Mouse (Mus musculus): ENCODE data around the gene Tuba8. TPM values are rescaled to one million over a fixed set of nuclear protein-coding genes. Genes with fewer than 3 reads are reported as not detected.

The Tuba8 gene
- polyA plus RNA-seq, 1 experiment from 2014 or later = 0.36 TPM

GRCm38 (mm10) chr6:121260548-121260947 is 50.1 kb downstream of the Tuba8 start:
- DNase-seq = peak; percentile 87
- H3K36me3 ChIP-seq (ENCODE audit: control insufficient read depth, insufficient read depth, low read length) = no peaks in the 10 kb centered on the region
- WGBS = 34% methylated on average over 9 of the region's 9 CpGs
- no peak overlapping the region for H3K4me2 ChIP-seq (ENCODE audit: low read length)
- no peak for ATAC-seq (ENCODE audit: low FRiP score, low TSS enrichment)
- no peak overlapping the region for H3K9ac ChIP-seq (replicated peaks; ENCODE audit: low read length)
- H3K27ac ChIP-seq (replicated peaks; ENCODE audit: low read depth, low read length) = no peak overlapping the region
- H3K27me3 ChIP-seq (ENCODE audit: control insufficient read depth, insufficient read depth, low read length) = no peaks in the 10 kb centered on the region
- no peaks in the 10 kb centered on the region for H3K9me3 ChIP-seq (ENCODE audit: control insufficient read depth, low read length)
- H3K4me3 ChIP-seq (replicated peaks; ENCODE audit: low read depth, low read length) = no peak overlapping the region
- no peaks in the 10 kb centered on the region for H3K4me1 ChIP-seq (ENCODE audit: control insufficient read depth, insufficient read depth, low read length)

- DNase-seq (no peak), ATAC-seq (ENCODE audit: low FRiP score, low TSS enrichment) (no peak)
- Histone ChIP-seq H3K27me3 (ENCODE audit: control insufficient read depth, insufficient read depth, low read length) (no peaks in the 10 kb centered on the region), H3K27ac (replicated peaks; ENCODE audit: low read depth, low read length) (no peak overlapping the region), H3K4me2 (ENCODE audit: low read length) (no peak overlapping the region), H3K9me3 (ENCODE audit: control insufficient read depth, low read length) (0 out of 2 replicates have a peak, but pooled peaks cover 5% of the 10 kb centered on the region), H3K9ac (replicated peaks; ENCODE audit: low read length) (no peak overlapping the region), H3K4me3 (replicated peaks; ENCODE audit: low read depth, low read length) (no peak overlapping the region), H3K4me1 (ENCODE audit: control insufficient read depth, insufficient read depth, low read length) (no peaks in the 10 kb centered on the region), H3K36me3 (ENCODE audit: control insufficient read depth, insufficient read depth, low read length) (no peaks in the 10 kb centered on the region)
- 84% methylated on average over 8 of the region's 8 CpGs for WGBS
Measured at GRCm38 (mm10) chr6:121261233-121261632, 50.7 kb downstream of the Tuba8 start.

GRCm38 (mm10) chr6:121262004-121262403 is 51.5 kb downstream of the Tuba8 start:
- H3K9me3 ChIP-seq (ENCODE audit: control insufficient read depth, low read length) = 0 out of 2 replicates have a peak, but pooled peaks cover 5% of the 10 kb centered on the region
- H3K36me3 ChIP-seq (ENCODE audit: control insufficient read depth, insufficient read depth, low read length) = no peaks in the 10 kb centered on the region
- ATAC-seq (ENCODE audit: low FRiP score, low TSS enrichment) (no peak), DNase-seq (no peak)
- no peak overlapping the region for H3K9ac ChIP-seq (replicated peaks; ENCODE audit: low read length)
- no peak overlapping the region for H3K27ac ChIP-seq (replicated peaks; ENCODE audit: low read depth, low read length)
- 93% methylated on average over 10 of the region's 10 CpGs for WGBS
- no peaks in the 10 kb centered on the region for H3K27me3 ChIP-seq (ENCODE audit: control insufficient read depth, insufficient read depth, low read length)
- H3K4me1 ChIP-seq (ENCODE audit: control insufficient read depth, insufficient read depth, low read length) = no peaks in the 10 kb centered on the region
- no peak overlapping the region for H3K4me3 ChIP-seq (replicated peaks; ENCODE audit: low read depth, low read length)
- no peak overlapping the region for H3K4me2 ChIP-seq (ENCODE audit: low read length)

GRCm38 (mm10) chr6:121262496-121262895 is 52.0 kb downstream of the Tuba8 start:
- 0 out of 2 replicates have a peak, but pooled peaks cover 5% of the 10 kb centered on the region for H3K9me3 ChIP-seq (ENCODE audit: control insufficient read depth, low read length)
- H3K36me3 ChIP-seq (ENCODE audit: control insufficient read depth, insufficient read depth, low read length) = no peaks in the 10 kb centered on the region
- no peak overlapping the region for H3K27ac ChIP-seq (replicated peaks; ENCODE audit: low read depth, low read length)
- ATAC-seq (ENCODE audit: low FRiP score, low TSS enrichment) (no peak), DNase-seq (no peak)
- WGBS = 91% methylated on average over 11 of the region's 11 CpGs
- no peak overlapping the region for H3K9ac ChIP-seq (replicated peaks; ENCODE audit: low read length)
- no peaks in the 10 kb centered on the region for H3K27me3 ChIP-seq (ENCODE audit: control insufficient read depth, insufficient read depth, low read length)
- H3K4me3 ChIP-seq (replicated peaks; ENCODE audit: low read depth, low read length) = no peak overlapping the region
- no peaks in the 10 kb centered on the region for H3K4me1 ChIP-seq (ENCODE audit: control insufficient read depth, insufficient read depth, low read length)
- no peak overlapping the region for H3K4me2 ChIP-seq (ENCODE audit: low read length)

- no peak overlapping the region for H3K27ac ChIP-seq (replicated peaks; ENCODE audit: low read depth, low read length)
- H3K36me3 ChIP-seq (ENCODE audit: control insufficient read depth, insufficient read depth, low read length) = no peaks in the 10 kb centered on the region
- no peaks in the 10 kb centered on the region for H3K4me1 ChIP-seq (ENCODE audit: control insufficient read depth, insufficient read depth, low read length)
- no peaks in the 10 kb centered on the region for H3K27me3 ChIP-seq (ENCODE audit: control insufficient read depth, insufficient read depth, low read length)
- H3K9ac ChIP-seq (replicated peaks; ENCODE audit: low read length) = no peak overlapping the region
- ATAC-seq (ENCODE audit: low FRiP score, low TSS enrichment) (no peak), DNase-seq (no peak)
- H3K4me3 ChIP-seq (replicated peaks; ENCODE audit: low read depth, low read length) = no peak overlapping the region
- WGBS = 80% methylated on average over 6 of the region's 6 CpGs
- H3K9me3 ChIP-seq (ENCODE audit: control insufficient read depth, low read length) = 0 out of 2 replicates have a peak, but pooled peaks cover 5% of the 10 kb centered on the region
- H3K4me2 ChIP-seq (ENCODE audit: low read length) = no peak overlapping the region
Measured at GRCm38 (mm10) chr6:121270156-121270555, 59.7 kb downstream of the Tuba8 start.

GRCm38 (mm10) chr6:121271707-121272074 is 61.2 kb downstream of the Tuba8 start:
- 16% methylated on average over 4 of the region's 4 CpGs for WGBS
- DNase-seq (no peak), ATAC-seq (ENCODE audit: low FRiP score, low TSS enrichment) (peak; percentile 31; the same call in 1 of the 2 replicates)
- Histone ChIP-seq H3K9me3 (ENCODE audit: control insufficient read depth, low read length) (no peaks in the 10 kb centered on the region), H3K9ac (replicated peaks; ENCODE audit: low read length) (no peak overlapping the region), H3K4me3 (replicated peaks; ENCODE audit: low read depth, low read length) (no peak overlapping the region), H3K27me3 (ENCODE audit: control insufficient read depth, insufficient read depth, low read length) (no peaks in the 10 kb centered on the region), H3K36me3 (ENCODE audit: control insufficient read depth, insufficient read depth, low read length) (no peaks in the 10 kb centered on the region), H3K4me1 (ENCODE audit: control insufficient read depth, insufficient read depth, low read length) (no peaks in the 10 kb centered on the region), H3K27ac (replicated peaks; ENCODE audit: low read depth, low read length) (no peak overlapping the region), H3K4me2 (ENCODE audit: low read length) (peak overlapping the region; percentile 57)

- H3K4me2 ChIP-seq (ENCODE audit: low read length) = peak overlapping the region; percentile 57
- no peaks in the 10 kb centered on the region for H3K27me3 ChIP-seq (ENCODE audit: control insufficient read depth, insufficient read depth, low read length)
- H3K27ac ChIP-seq (replicated peaks; ENCODE audit: low read depth, low read length) = peak overlapping the region; percentile 71
- ATAC-seq (ENCODE audit: low FRiP score, low TSS enrichment) (peak; percentile 90), DNase-seq (peak; percentile 95)
- no peaks in the 10 kb centered on the region for H3K36me3 ChIP-seq (ENCODE audit: control insufficient read depth, insufficient read depth, low read length)
- no peaks in the 10 kb centered on the region for H3K4me1 ChIP-seq (ENCODE audit: control insufficient read depth, insufficient read depth, low read length)
- H3K9me3 ChIP-seq (ENCODE audit: control insufficient read depth, low read length) = no peaks in the 10 kb centered on the region
- H3K9ac ChIP-seq (replicated peaks; ENCODE audit: low read length) = 0 out of 2 replicates have a peak overlapping the region, but pooled peaks have one; percentile 6
- WGBS = 20% methylated on average over 17 of the region's 17 CpGs
- peak overlapping the region; percentile 33 for H3K4me3 ChIP-seq (replicated peaks; ENCODE audit: low read depth, low read length)
Measured at GRCm38 (mm10) chr6:121272075-121272800, 61.7 kb downstream of the Tuba8 start.

- DNase-seq (peak; percentile 60), ATAC-seq (ENCODE audit: low FRiP score, low TSS enrichment) (no peak)
- no peaks in the 10 kb centered on the region for H3K9me3 ChIP-seq (ENCODE audit: control insufficient read depth, low read length)
- no peak overlapping the region for H3K9ac ChIP-seq (replicated peaks; ENCODE audit: low read length)
- WGBS = 85% methylated on average over 3 of the region's 3 CpGs
- H3K27ac ChIP-seq (replicated peaks; ENCODE audit: low read depth, low read length) = no peak overlapping the region
- H3K4me2 ChIP-seq (ENCODE audit: low read length) = no peak overlapping the region
- no peak overlapping the region for H3K4me3 ChIP-seq (replicated peaks; ENCODE audit: low read depth, low read length)
- no peaks in the 10 kb centered on the region for H3K36me3 ChIP-seq (ENCODE audit: control insufficient read depth, insufficient read depth, low read length)
- H3K4me1 ChIP-seq (ENCODE audit: control insufficient read depth, insufficient read depth, low read length) = no peaks in the 10 kb centered on the region
- no peaks in the 10 kb centered on the region for H3K27me3 ChIP-seq (ENCODE audit: control insufficient read depth, insufficient read depth, low read length)
Measured at GRCm38 (mm10) chr6:121274356-121274755, 63.9 kb downstream of the Tuba8 start.

Data from midbrain, embryonic 14.5 days (tissue).